Mouse (Mus musculus) kidney, adult 18-20 months (tissue): ENCODE data around the gene Wscd1.
"Not testable (repeated sequence)": the region's sequence is repeated elsewhere in the genome, so short reads cannot be mapped to it uniquely, and the experiment has no call there.

Experiments used
- DNase-seq: peaks from one replicate; pipeline ENCODE4 v3.0.0; 2021

The Wscd1 gene

GRCm38 (mm10) chr11:71770479-71770878 is 20.8 kb downstream of the Wscd1 start:
- DNase-seq: no peak

- no peak for DNase-seq
Measured at GRCm38 (mm10) chr11:71771074-71771473, 21.4 kb downstream of the Wscd1 start.

- DNase-seq: no peak
Measured at GRCm38 (mm10) chr11:71772056-71772455, 22.3 kb downstream of the Wscd1 start.

GRCm38 (mm10) chr11:71772802-71773201 is 23.1 kb downstream of the Wscd1 start:
- no peak for DNase-seq

- peak; percentile 37 for DNase-seq
Measured at GRCm38 (mm10) chr11:71773986-71774767, 24.5 kb downstream of the Wscd1 start.

GRCm38 (mm10) chr11:71775056-71775455 is 25.3 kb downstream of the Wscd1 start:
- DNase-seq: no peak

- no peak for DNase-seq
Measured at GRCm38 (mm10) chr11:71779642-71780041, 29.9 kb downstream of the Wscd1 start.

- DNase-seq: no peak
Measured at GRCm38 (mm10) chr11:71781737-71782354, 32.1 kb downstream of the Wscd1 start.

- DNase-seq: no peak
Measured at GRCm38 (mm10) chr11:71785499-71785898, 35.8 kb downstream of the Wscd1 start.

- DNase-seq: no peak
Measured at GRCm38 (mm10) chr11:71788209-71788608, 38.5 kb downstream of the Wscd1 start.

GRCm38 (mm10) chr11:71790227-71790626 is 40.5 kb downstream of the Wscd1 start:
- DNase-seq: no peak

- no peak for DNase-seq
Measured at GRCm38 (mm10) chr11:71799206-71799605, 49.5 kb downstream of the Wscd1 start.

- no peak for DNase-seq
Measured at GRCm38 (mm10) chr11:71808521-71808920, 58.8 kb downstream of the Wscd1 start.

- DNase-seq: no peak
Measured at GRCm38 (mm10) chr11:71811828-71812227, 62.1 kb downstream of the Wscd1 start.

GRCm38 (mm10) chr11:71812921-71813320 is 63.2 kb downstream of the Wscd1 start:
- DNase-seq: no peak

- DNase-seq: no peak
Measured at GRCm38 (mm10) chr11:71814511-71814910, 64.8 kb downstream of the Wscd1 start.

GRCm38 (mm10) chr11:71815326-71815725 is 65.6 kb downstream of the Wscd1 start:
- DNase-seq: no peak

- DNase-seq: no peak
Measured at GRCm38 (mm10) chr11:71816918-71817317, 67.2 kb downstream of the Wscd1 start.

GRCm38 (mm10) chr11:71817341-71817740 is 67.6 kb downstream of the Wscd1 start:
- DNase-seq: no peak

- peak; percentile 13 for DNase-seq
Measured at GRCm38 (mm10) chr11:71818111-71818510, 68.4 kb downstream of the Wscd1 start.

GRCm38 (mm10) chr11:71819901-71820300 is 70.2 kb downstream of the Wscd1 start:
- DNase-seq: no peak

GRCm38 (mm10) chr11:71820847-71821246 is 71.1 kb downstream of the Wscd1 start:
- no peak for DNase-seq

GRCm38 (mm10) chr11:71821526-71821925 is 71.8 kb downstream of the Wscd1 start:
- not testable (repeated sequence) for DNase-seq

- DNase-seq: no peak
Measured at GRCm38 (mm10) chr11:71822031-71822430, 72.3 kb downstream of the Wscd1 start.

- DNase-seq: no peak
Measured at GRCm38 (mm10) chr11:71824971-71825370, 75.3 kb downstream of the Wscd1 start.
